Mouse (Mus musculus): ENCODE results near the gene Cpvl. TPM values are rescaled to one million over a fixed set of nuclear protein-coding genes. Genes with fewer than 3 reads are reported as not detected.

Cpvl gene
- not detected for polyA plus RNA-seq (2014; fragmentation: Illumina TruSeq; extraction: RNeasy Lipid Tissue Mini Kit (QIAGEN cat#74804); ENCODE audit: low read depth, low replicate concordance)

DNA sequence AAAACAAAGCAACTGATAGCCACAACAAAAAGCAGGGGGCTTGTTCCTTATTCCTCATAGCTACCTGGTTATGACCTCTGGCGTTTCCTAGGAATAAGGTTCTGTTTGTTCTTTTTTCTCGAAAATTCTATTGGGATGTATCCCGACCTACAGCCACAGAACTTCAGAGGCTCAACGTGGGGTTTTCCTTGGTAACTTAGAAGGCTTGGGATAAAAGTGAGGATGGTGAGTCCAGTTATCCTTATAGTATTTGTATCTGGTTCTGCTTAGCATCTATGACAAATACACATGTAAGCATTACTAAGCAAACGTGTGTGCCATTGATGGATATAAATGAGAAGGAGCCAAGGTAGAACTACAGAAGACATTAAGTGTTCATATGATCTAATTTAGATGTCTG, at the start of gene Cpvl:
Gene Cpvl, minus strand, starts transcription at position 101 of the 400 bp plus-strand sequence.

Other genes with a start within 250 kb of the Cpvl start
- gene Tril, start 157.8 kb downstream of the Cpvl start, polyA plus RNA-seq (2014; fragmentation: Illumina TruSeq; extraction: RNeasy Lipid Tissue Mini Kit (QIAGEN cat#74804); ENCODE audit: low read depth, low replicate concordance): 8.6 TPM
- 24.9 TPM for gene Chn2, start 60.9 kb upstream of the Cpvl start, polyA plus RNA-seq (2014; fragmentation: Illumina TruSeq; extraction: RNeasy Lipid Tissue Mini Kit (QIAGEN cat#74804); ENCODE audit: low read depth, low replicate concordance)